Mouse (Mus musculus) inflammation-experienced regulatory T-cells (primary cell): ENCODE results near the gene Gon4l. TPM values are rescaled to one million over a fixed set of nuclear protein-coding genes. Genes with fewer than 3 reads are reported as not detected.

ENCODE experiments used
- polyA plus RNA-seq, 2 experiments: library from polyadenylated mRNA; unstranded; fragments of 100-300 nt; shearing (Covaris generic); gene quantifications; one replicate each; pipeline ENCODE4 v1.2.1; 2017

Gene Gon4l
- 10 to 100 TPM; 28.8 to 30.0 TPM for polyA plus RNA-seq

DNA sequence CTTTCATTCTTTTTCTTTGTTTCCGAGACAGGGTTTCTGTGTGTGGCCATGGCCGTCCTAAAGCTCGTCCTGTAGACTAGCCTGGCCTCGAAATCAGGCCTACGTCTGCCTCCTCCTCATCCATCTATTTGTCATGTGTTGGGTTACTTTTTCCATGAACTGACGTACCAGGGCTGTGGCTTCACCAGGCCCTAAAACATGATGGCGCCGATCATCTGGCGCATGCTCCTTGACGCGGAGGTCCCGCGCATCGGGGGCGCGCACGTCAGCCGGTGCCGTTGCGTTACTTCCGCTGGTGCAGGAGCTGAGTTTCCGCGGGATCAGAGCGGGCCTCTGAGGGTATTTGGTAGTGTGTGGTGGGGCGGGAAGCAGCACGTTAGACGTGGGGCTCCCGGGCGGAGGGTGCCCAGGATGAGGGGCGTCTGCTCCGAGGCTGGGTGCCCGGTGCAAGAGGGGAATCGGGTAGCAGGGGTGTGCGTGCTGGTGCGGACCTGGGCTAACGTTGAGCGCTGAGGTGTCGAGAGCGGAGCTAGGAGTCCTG lies at the start of gene Gon4l:
Gon4l (plus strand) TSS at position 281 of the 541 bp plus-strand sequence.

DNA sequence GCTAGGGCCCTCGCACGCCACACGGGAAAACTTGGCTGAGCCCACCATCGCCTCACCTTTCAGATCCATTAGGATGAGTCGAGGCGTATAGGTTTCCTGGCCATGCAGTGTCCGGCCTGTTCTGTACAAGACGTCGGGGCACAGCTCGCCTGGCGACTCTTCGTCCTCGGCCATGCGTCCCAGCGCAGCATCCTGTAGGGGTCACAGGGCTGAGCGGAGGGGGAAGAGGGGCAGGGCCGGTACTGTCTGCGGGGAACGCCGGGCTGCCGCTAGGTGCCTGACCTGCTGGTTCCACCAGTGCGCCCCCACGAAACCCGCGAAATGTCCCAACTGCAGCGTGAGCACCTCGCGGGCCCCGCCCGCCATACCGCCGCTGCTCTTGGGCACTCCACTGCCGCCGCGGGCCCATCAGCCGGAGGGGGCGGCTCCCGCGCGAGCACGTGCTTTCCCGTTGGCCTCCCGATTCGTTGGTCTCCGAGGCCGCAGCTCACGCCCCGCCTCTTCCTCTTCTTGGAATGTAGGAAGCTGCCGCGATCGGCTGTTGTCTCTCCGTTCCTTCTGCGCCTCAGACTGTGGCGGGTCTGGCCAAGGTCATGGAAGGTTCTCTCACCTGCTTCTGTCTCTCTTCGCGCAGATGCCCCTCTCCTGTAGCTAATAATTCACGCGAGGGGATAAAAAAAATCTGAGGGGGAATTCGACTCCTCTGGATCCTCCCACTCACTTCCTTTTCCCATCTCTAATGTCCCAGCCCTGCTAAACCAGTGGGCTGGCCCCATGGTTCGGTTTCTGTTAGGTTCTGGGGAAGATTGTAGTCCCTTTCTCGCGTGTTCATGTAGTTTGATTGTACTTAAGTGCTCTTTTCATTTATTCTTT lies 78.7 kb downstream of the Gon4l start, which contains the start of gene Msto1:
Msto1 (minus strand) TSS at position 489 of the 873 bp plus-strand sequence.

DNA sequence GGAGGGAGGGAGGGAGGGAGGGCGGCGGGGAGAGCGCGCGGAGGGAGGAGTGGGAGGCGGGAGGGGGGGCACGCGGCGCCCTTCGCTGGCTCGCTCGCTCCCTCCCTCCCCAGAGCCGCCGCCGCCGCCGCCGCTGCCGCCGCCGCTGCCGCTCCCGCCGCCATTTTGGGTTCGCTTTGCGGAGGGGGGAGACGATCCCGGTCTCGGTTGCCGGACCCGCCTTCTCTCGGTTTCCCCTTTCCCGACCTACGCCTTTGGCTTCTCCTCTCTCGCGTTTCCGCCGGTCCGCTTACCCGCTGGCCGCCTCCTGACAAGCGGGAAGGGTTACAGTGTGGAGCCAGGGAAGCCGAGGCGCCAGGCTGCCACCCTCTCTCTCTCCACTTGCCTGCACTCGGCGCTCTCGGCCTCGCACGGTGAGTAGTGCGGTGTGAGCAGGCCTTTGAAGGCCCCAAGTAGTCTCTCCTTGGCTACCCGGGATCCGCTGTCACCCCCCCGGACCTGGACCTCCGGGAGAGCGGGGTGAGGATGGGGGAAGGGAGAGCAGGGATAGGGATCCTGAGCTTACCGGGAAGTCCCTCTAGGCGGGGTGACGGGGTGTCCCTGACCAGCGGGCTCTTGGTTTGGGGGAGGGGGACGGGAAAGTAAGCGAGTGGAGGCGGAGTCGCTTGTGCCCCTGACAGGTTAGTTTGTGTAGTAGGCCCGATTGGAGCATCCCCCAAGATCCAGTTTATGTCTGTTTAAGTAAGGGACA lies 115.7 kb downstream of the Gon4l start, which contains the start of the genes Ash1l and Dap3:
Ash1l (plus strand) TSS at position 47 of the 751 bp plus-strand sequence.
Dap3 (minus strand) TSS at position 606 of the 751 bp plus-strand sequence.

Other genes with a start within 250 kb of the Gon4l start
- gene Arhgef2, start 229.3 kb upstream of the Gon4l start, polyA plus RNA-seq = 100 to 1,000 TPM; 120 to 137 TPM
- gene Rxfp4, start 182.1 kb upstream of the Gon4l start, polyA plus RNA-seq = not detected
- gene Khdc4, start 149.4 kb upstream of the Gon4l start, polyA plus RNA-seq = 100 to 1,000 TPM in 1 of 2 experiments, 10 to 100 TPM in 1; 93.7 to 133 TPM
- gene Rit1, start 118.4 kb upstream of the Gon4l start, polyA plus RNA-seq = 10 to 100 TPM; 52.5 to 58.6 TPM
- 100 to 1,000 TPM in 1 of 2 experiments, 10 to 100 TPM in 1; 64.9 to 104 TPM for gene Syt11, start 60.1 kb upstream of the Gon4l start, polyA plus RNA-seq
- gene Msto1, start 78.8 kb downstream of the Gon4l start, polyA plus RNA-seq = 10 to 100 TPM; 27.2 to 32.3 TPM
- 10 to 100 TPM; 32.6 to 35.9 TPM for gene Ash1l, start 115.4 kb downstream of the Gon4l start, polyA plus RNA-seq
- gene Dap3, start 116.0 kb downstream of the Gon4l start, polyA plus RNA-seq = 100 to 1,000 TPM; 155 to 171 TPM